Mouse (Mus musculus) bone marrow macrophage, adult 2 months (primary cell): ENCODE measurements around the gene Tmem139.

Source experiments
- CTCF ChIP-seq: IDR thresholded peaks from 2 replicates; pipeline ENCODE4 v1.5.1; 2012; ENCODE audit warnings: low read depth, mild to moderate bottlenecking, low read length, moderate library complexity
- POLR2A ChIP-seq: IDR thresholded peaks from 2 replicates; pipeline ENCODE4 v1.6.1; 2012; ENCODE audit warnings: mild to moderate bottlenecking, low read depth, low read length, borderline replicate concordance

DNA sequence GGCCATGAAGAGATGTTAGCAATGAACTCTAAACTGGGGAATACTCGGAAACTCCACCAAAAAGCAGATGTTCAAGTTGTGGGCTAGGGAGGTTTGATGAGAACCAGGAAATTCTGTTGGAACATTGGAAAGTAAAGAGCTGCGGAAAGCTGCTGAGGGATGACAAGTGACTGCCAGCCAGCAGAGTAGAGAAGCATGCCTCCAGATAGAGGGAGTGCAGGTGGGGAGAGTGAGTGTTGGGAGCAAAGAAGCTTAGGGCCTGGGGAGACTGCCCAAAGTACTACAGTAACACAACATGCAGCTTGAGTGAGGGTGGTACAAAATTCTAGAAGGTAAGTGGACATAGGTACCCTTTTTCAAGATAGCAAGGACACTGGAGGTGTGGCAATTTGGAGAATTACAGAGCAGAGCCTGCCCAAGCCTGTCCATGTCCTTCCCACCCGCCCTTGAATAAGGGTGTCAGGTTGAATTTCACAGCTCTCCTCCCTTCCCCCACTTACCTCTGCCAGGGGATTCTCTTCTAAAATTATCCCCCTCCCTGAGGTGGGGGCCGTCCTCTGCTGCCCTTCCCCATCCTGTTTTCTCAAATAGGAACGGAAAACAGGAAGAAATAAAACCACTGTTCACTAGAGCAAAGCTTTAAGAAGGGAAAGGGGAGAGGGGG lies 21.2 kb downstream of the Tmem139 start:
- no peak for TF ChIP-seq POLR2A
- TF ChIP-seq CTCF: no peak
